Mouse (Mus musculus): ENCODE results near the gene Aoc1.

GRCm38 (mm10) chr6:48838321-48839080, 34.2 kb upstream of the Aoc1 start:
- TF ChIP-seq CTCF (IDR thresholded peaks at IDR 0.05; ENCODE audit: low read depth): no peak
- no peak for TF ChIP-seq EP300 (optimal IDR thresholded peaks at IDR 0.05)
